Mouse (Mus musculus): Measurements from ENCODE around the gene Tardbp. TPM values are rescaled to one million over a fixed set of nuclear protein-coding genes. Genes with fewer than 3 reads are reported as not detected.

Gene Tardbp
- polyA plus RNA-seq, 1 experiment: 797 TPM

DNA sequence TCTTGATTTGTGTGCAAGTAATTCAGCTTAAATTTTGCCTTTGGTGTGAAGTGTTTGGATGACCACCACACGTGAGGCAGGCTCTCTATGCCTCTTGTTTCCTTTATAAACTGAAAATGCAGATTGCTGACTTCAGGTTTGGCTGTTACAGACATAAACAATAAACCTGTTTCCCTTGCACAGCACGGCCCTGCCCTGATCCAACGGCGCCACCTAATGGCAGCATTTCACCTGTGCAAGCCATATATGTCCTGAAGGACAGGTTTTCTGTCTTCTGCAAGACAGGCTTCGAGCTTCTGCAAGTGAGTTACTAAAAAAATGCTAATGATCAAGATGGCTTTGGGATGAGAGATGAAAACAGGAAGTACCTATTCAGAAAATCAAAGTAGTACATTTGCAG, 19.1 kb downstream of the Tardbp start:
- Histone ChIP-seq H3K4me1 (ENCODE audit: control insufficient read depth, insufficient read depth, low read length) (peaks cover 10% of the 10 kb centered on the region), H3K9ac (ENCODE audit: low read depth, poor library complexity, severe bottlenecking) (no peak overlapping the region), H3K9me3 (replicated peaks; ENCODE audit: control insufficient read depth, insufficient read depth, low read length, poor library complexity, severe bottlenecking) (no peaks in the 10 kb centered on the region), H3K27ac (ENCODE audit: insufficient read depth, low read length) (no peak overlapping the region), H3K36me3 (ENCODE audit: control insufficient read depth, insufficient read depth, low read length, poor library complexity, severe bottlenecking) (0 out of 2 replicates have a peak, but pooled peaks cover 2% of the 10 kb centered on the region), H3K4me3 (ENCODE audit: low read depth, low read length) (no peak overlapping the region), H3K27me3 (ENCODE audit: control insufficient read depth, insufficient read depth, low read length, poor library complexity, severe bottlenecking) (no peaks in the 10 kb centered on the region)
- TF ChIP-seq POLR2A (IDR thresholded peaks at IDR 0.05; ENCODE audit: insufficient read depth, low read length) (no peak), CTCF (IDR thresholded peaks at IDR 0.05; ENCODE audit: low read depth, low read length) (peak; percentile 99), EP300 (IDR thresholded peaks at IDR 0.05; ENCODE audit: insufficient read depth, low read depth, low read length) (no peak)

DNA sequence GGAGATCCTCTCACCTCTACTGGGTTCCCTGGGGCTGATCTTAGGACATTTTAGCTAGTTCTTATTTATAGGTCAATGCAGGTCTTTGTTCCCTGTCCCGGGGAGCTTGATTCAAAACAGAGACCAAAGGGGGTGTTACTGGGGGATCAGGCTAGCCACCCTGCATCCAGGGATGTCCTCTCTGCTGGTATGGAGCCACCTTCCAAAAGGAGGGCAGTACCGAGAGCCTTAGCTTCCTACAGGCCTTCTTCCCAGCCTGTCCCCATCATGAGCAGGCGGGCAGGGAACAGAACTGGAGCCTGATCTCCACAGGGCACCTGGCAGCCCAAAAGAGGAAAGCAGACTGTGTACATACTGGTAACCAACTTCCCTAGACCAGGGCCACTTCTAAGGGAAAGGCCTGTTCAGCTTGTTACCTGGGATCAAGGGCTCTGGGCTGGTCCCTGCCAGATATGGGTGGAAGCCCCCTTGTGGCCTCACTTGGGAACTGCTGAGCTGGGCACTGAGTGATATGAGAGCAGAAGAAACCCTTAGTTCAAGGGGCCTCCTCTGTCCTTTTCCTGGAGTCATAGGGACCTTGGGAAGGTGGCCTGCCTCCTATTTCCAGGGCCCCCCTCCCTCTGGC, 22.2 kb downstream of the Tardbp start:
- Histone ChIP-seq H3K4me1 (ENCODE audit: control insufficient read depth, insufficient read depth, low read length) (peaks cover 17% of the 10 kb centered on the region), H3K36me3 (ENCODE audit: control insufficient read depth, insufficient read depth, low read length, poor library complexity, severe bottlenecking) (no peaks in the 10 kb centered on the region), H3K9ac (ENCODE audit: low read depth, poor library complexity, severe bottlenecking) (no peak overlapping the region), H3K4me3 (ENCODE audit: low read depth, low read length) (no peak overlapping the region), H3K27me3 (ENCODE audit: control insufficient read depth, insufficient read depth, low read length, poor library complexity, severe bottlenecking) (no peaks in the 10 kb centered on the region), H3K27ac (ENCODE audit: insufficient read depth, low read length) (no peak overlapping the region), H3K9me3 (replicated peaks; ENCODE audit: control insufficient read depth, insufficient read depth, low read length, poor library complexity, severe bottlenecking) (no peaks in the 10 kb centered on the region)
- TF ChIP-seq CTCF (IDR thresholded peaks at IDR 0.05; ENCODE audit: low read depth, low read length): peak; percentile 67
- no peak for TF ChIP-seq POLR2A (IDR thresholded peaks at IDR 0.05; ENCODE audit: insufficient read depth, low read length)

DNA sequence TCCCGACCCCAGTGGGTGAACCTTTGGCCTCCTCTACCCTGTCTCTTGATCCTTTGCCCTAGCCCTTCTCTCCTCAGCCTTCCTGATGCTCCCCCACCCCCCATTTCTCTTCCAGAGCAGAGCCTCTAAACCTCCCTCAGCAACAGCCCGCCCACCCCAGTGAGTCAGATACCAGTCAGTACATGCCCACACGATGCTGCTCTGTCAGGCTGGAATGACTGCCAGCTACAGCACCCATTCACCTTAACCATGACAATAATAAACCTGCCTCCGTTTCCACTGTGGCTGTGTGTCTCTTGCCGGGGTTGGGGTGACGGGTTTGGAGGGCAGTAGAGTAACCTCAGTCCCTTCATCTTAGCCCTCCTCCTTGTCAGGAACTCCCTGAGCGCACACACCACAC, 22.7 kb downstream of the Tardbp start:
- no peaks in the 10 kb centered on the region for H3K9me3 ChIP-seq (replicated peaks; ENCODE audit: control insufficient read depth, insufficient read depth, low read length, poor library complexity, severe bottlenecking)
- no peak for TF ChIP-seq EP300 (IDR thresholded peaks at IDR 0.05; ENCODE audit: insufficient read depth, low read depth, low read length)
- TF ChIP-seq CTCF (IDR thresholded peaks at IDR 0.05; ENCODE audit: low read depth, low read length): no peak
- peaks cover 17% of the 10 kb centered on the region for H3K4me1 ChIP-seq (ENCODE audit: control insufficient read depth, insufficient read depth, low read length)
- no peak overlapping the region for H3K4me3 ChIP-seq (ENCODE audit: low read depth, low read length)
- H3K27me3 ChIP-seq (ENCODE audit: control insufficient read depth, insufficient read depth, low read length, poor library complexity, severe bottlenecking): no peaks in the 10 kb centered on the region
- H3K9ac ChIP-seq (ENCODE audit: low read depth, poor library complexity, severe bottlenecking): no peak overlapping the region
- no peak overlapping the region for H3K27ac ChIP-seq (ENCODE audit: insufficient read depth, low read length)
- H3K36me3 ChIP-seq (ENCODE audit: control insufficient read depth, insufficient read depth, low read length, poor library complexity, severe bottlenecking): no peaks in the 10 kb centered on the region

DNA sequence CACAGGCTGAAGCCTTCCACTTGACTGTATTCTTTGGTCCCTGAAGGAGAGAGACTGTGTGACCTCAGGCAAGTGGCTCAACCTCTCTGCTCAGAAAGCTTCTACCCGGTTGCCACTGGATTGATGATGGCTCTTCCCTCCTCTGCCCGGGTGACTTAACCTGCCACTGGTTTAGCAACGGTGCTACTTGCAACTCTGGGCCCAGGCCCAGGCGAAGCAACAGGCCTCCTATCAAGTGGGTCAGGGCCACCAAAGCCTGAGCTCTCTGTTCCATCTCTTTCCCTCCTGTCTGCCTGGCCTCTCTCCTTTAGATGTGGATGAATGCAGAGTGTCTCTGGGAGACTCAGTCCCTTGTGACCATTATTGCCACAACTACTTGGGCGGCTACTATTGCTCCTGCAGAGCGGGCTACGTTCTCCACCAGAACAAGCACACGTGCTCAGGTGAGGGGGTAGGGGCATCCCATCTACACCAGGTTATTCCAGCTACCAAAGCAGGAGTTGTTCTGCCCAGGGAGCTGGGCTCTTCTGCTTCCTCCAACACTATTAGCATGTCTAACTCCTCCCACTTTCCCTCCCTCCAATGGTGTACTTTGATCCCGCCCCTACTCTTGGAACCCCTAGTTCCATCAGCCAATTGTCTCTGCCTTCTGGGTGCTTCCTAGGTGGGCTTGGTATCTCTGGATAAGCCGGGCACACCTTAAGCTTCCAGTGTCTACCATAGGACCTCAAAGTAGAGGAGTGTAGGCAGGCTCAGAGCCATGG, 23.3 kb downstream of the Tardbp start:
- Histone ChIP-seq H3K36me3 (ENCODE audit: control insufficient read depth, insufficient read depth, low read length, poor library complexity, severe bottlenecking) (no peaks in the 10 kb centered on the region), H3K4me3 (ENCODE audit: low read depth, low read length) (peak overlapping the region; percentile 22; the same call in 1 of the 2 replicates), H3K9ac (ENCODE audit: low read depth, poor library complexity, severe bottlenecking) (no peak overlapping the region), H3K4me1 (ENCODE audit: control insufficient read depth, insufficient read depth, low read length) (peaks cover 17% of the 10 kb centered on the region), H3K27ac (ENCODE audit: insufficient read depth, low read length) (peak overlapping the region; percentile 30), H3K27me3 (ENCODE audit: control insufficient read depth, insufficient read depth, low read length, poor library complexity, severe bottlenecking) (no peaks in the 10 kb centered on the region), H3K9me3 (replicated peaks; ENCODE audit: control insufficient read depth, insufficient read depth, low read length, poor library complexity, severe bottlenecking) (no peaks in the 10 kb centered on the region)
- TF ChIP-seq CTCF (IDR thresholded peaks at IDR 0.05; ENCODE audit: low read depth, low read length): no peak
- peak; percentile 70 for TF ChIP-seq POLR2A (IDR thresholded peaks at IDR 0.05; ENCODE audit: insufficient read depth, low read length)

DNA sequence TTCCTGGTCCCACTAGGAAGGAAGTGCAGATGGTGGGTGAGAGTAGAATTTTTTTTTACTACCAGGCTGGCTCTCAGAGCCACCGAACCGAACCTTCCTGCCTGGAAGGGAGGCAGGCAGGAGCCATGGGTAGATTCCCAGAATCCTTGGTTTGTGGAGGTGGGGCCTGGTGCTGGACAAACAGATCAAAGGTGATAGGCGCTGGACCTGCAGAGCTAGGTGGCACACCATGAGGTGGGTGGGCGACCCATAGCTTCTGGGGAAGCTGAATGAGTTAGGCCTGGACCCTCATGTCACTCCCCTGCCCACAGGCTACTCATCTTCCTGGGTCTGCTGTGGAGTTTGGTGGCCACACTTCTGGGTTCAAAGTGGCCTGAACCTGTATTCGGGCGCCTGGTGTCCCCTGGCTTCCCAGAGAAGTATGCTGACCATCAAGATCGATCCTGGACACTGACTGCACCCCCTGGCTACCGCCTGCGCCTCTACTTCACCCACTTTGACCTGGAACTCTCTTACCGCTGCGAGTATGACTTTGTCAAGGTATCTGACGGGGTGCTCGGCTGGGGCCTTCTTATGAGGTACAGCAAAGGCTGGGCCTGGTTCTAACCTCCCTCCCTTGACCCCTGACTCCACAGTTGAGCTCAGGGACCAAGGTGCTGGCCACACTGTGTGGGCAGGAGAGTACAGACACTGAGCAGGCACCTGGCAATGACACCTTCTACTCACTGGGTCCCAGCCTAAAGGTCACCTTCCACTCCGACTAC, 24.3 kb downstream of the Tardbp start, which contains the start of gene Masp2:
Masp2 (plus strand) TSS at position 198 of the 764 bp plus-strand sequence.
- Histone ChIP-seq H3K4me3 (ENCODE audit: low read depth, low read length) (peak within 1 kb of the TSS; percentile 21), H3K27me3 (ENCODE audit: control insufficient read depth, insufficient read depth, low read length, poor library complexity, severe bottlenecking) (no peaks in the 10 kb centered on the region), H3K9me3 (replicated peaks; ENCODE audit: control insufficient read depth, insufficient read depth, low read length, poor library complexity, severe bottlenecking) (no peaks in the 10 kb centered on the region), H3K36me3 (ENCODE audit: control insufficient read depth, insufficient read depth, low read length, poor library complexity, severe bottlenecking) (no peaks in the 10 kb centered on the region), H3K4me1 (ENCODE audit: control insufficient read depth, insufficient read depth, low read length) (peaks cover 17% of the 10 kb centered on the region), H3K27ac (ENCODE audit: insufficient read depth, low read length) (peak within 1 kb of the TSS; percentile 73), H3K9ac (ENCODE audit: low read depth, poor library complexity, severe bottlenecking) (peak within 1 kb of the TSS; percentile 15)
- no peak for TF ChIP-seq EP300 (IDR thresholded peaks at IDR 0.05; ENCODE audit: insufficient read depth, low read depth, low read length)
- TF ChIP-seq CTCF (IDR thresholded peaks at IDR 0.05; ENCODE audit: low read depth, low read length): no peak
- TF ChIP-seq POLR2A (IDR thresholded peaks at IDR 0.05; ENCODE audit: insufficient read depth, low read length): no peak
